Mouse (Mus musculus) G1E (cell line): Measurements from ENCODE around the gene Adarb2.

Source experiments
- CTCF ChIP-seq: IDR thresholded peaks from 2 replicates; pipeline ENCODE4 v1.5.1; 2012; ENCODE audit warnings: low read depth, low read length, inconsistent platforms, mixed read lengths
- GATA1 ChIP-seq: IDR thresholded peaks from 2 replicates; pipeline ENCODE4 v1.6.1; 2012; ENCODE audit warnings: borderline replicate concordance, low read length, inconsistent platforms, mixed read lengths
- GATA2 ChIP-seq: IDR thresholded peaks from 2 replicates; pipeline ENCODE4 v1.6.1; 2012; ENCODE audit warnings: low read depth, low read length, inconsistent platforms, borderline replicate concordance
- POLR2AphosphoS5 ChIP-seq: IDR thresholded peaks from 2 replicates; pipeline ENCODE4 v1.6.1; 2012; ENCODE audit warnings: low read depth, low read length, inconsistent platforms; ENCODE audit not compliant: insufficient replicate concordance
- TAL1 ChIP-seq: conservative IDR thresholded peaks from 2 replicates; pipeline ENCODE4 v1.6.1; 2012; ENCODE audit warnings: low read depth, low read length, inconsistent platforms, mixed read lengths

DNA sequence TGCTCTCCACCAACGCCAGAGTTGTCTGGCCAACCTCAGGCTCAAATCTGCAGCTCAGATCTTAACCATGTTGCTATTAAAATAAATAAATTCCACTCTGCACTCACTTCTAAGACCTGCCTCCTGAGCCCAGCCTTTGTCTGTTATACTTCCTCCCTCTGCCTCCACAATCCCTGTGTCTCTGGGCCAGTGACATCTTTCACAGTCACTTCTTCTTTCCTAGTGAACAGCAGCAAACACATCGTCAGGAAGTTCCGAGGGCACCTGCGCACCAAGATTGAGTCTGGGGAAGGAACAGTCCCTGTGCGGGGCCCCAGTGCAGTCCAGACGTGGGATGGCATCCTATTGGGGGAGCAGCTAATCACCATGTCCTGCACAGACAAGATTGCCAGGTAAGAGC is 510.7 kb downstream of the Adarb2 start:
- TF ChIP-seq CTCF (no peak), GATA1 (no peak), POLR2AphosphoS5 (no peak), TAL1 (no peak), GATA2 (no peak)
